ENCODE assay signal across 16 mouse cellular contexts in genomic region chr1:61372581-61372980, GRCm38 (mm10).
"Had no signal": no experiment of that assay in that cellular context is flagged by ENCODE, and none has a peak within 500 bp of the region (broad histone marks: within the 10 kb centered on the region; RNA-seq: fewer than 3 reads in every experiment).

No protein-coding gene starts in this region.

- DNase-seq: kidney, adult 2 months; kidney, postnatal 25 days; lung, adult 2 months; lung, postnatal 4 days; right cerebral cortex, postnatal 14 days; thymus, adult 2 months; thymus, postnatal 25 days had no signal

- H3K4me2 ChIP-seq: midbrain, embryonic 12.5 days; neural tube, embryonic 13.5 days; stomach, embryonic 15.5 days had no signal

- H3K27ac ChIP-seq: left cerebral cortex, adult 2 months; midbrain, embryonic 12.5 days; neural tube, embryonic 13.5 days; stomach, embryonic 15.5 days had no signal

- H3K4me3 ChIP-seq: left cerebral cortex, adult 2 months; limb, embryonic 10.5 days; megakaryocyte, embryonic 14.5 days; midbrain, embryonic 12.5 days; neural tube, embryonic 13.5 days; stomach, embryonic 15.5 days had no signal

- H3K36me3 ChIP-seq: midbrain, embryonic 12.5 days; neural tube, embryonic 13.5 days; stomach, embryonic 15.5 days had no signal

- H3K9me3 ChIP-seq: limb, embryonic 10.5 days; stomach, embryonic 15.5 days had no signal

- H3K27me3 ChIP-seq: megakaryocyte, embryonic 14.5 days; midbrain, embryonic 12.5 days; neural tube, embryonic 13.5 days; stomach, embryonic 15.5 days had no signal

- H3K9ac ChIP-seq: midbrain, embryonic 12.5 days; neural tube, embryonic 13.5 days; stomach, embryonic 15.5 days had no signal

- ATAC-seq: intestine, embryonic 16.5 days; lung, postnatal 0 days; midbrain, embryonic 16.5 days had no signal
